In the genomic region with DNA sequence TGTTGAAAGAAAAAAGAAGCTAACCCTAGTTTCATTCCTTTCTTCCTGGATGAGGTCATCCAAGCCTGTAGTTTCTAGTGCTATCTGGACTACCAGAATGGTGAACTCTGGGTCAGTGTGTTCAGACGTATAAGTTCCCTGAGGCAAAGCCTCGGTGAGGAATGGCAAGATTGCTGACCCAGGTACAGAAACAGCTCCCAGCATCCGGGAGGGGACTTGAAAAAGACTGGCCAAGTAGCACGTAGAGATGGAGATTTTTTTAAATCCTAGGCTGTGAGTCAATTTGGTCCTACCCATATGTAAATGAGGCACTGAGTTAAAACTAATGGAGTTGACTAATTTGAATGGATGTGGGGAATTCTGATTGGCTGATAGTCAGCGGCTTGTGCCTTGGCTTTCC, we compare ENCODE assay signal across 1 mouse cellular context.
A peak's percentile ranks its signal among the peaks of the same experiment; 100 is the strongest.
TF ChIP-seq lines count a peak whose summit lies in the region.

No protein-coding gene starts in this region.

TF ChIP-seq in CH12.LX, 34 proteins besides CTCF, POLR2A, EP300 and RAD21 (continued from another document):
- TF ChIP-seq HCFC1 (IDR thresholded peaks at IDR 0.05; ENCODE audit: low read depth, low read length): no peak
- no peak for TF ChIP-seq MXI1 (IDR thresholded peaks at IDR 0.05; ENCODE audit: low read depth, low read length)
- peak; percentile 56 for TF ChIP-seq JUND (conservative IDR thresholded peaks at IDR 0.05; ENCODE audit: low read depth, low read length)
- no peak for TF ChIP-seq MYC (IDR thresholded peaks at IDR 0.05; ENCODE audit: low read depth, low read length)
- no peak for TF ChIP-seq KAT2A (IDR thresholded peaks at IDR 0.05; ENCODE audit: insufficient replicate concordance, low read length)
- TF ChIP-seq RCOR1 (conservative IDR thresholded peaks at IDR 0.05; ENCODE audit: low read depth, low read length): no peak
- no peak for TF ChIP-seq SIN3A (IDR thresholded peaks at IDR 0.05; ENCODE audit: low read length)
- no peak for TF ChIP-seq MAZ (IDR thresholded peaks at IDR 0.05; ENCODE audit: low read depth, low read length)
- TF ChIP-seq PAX5 (IDR thresholded peaks at IDR 0.05; ENCODE audit: low read length): no peak
- no peak for TF ChIP-seq GABPA (IDR thresholded peaks at IDR 0.05; ENCODE audit: insufficient replicate concordance, low read depth, low read length)
- no peak for TF ChIP-seq USF2 (conservative IDR thresholded peaks at IDR 0.05; ENCODE audit: low read depth, low read length)
- no peak for TF ChIP-seq ZMIZ1 (IDR thresholded peaks at IDR 0.05; ENCODE audit: low read depth, low read length)
- no peak for TF ChIP-seq TCF12 (IDR thresholded peaks at IDR 0.05; ENCODE audit: low read depth, low read length)
- no peak for TF ChIP-seq ETS1 (conservative IDR thresholded peaks at IDR 0.05; ENCODE audit: low read depth, low read length)
- no peak for TF ChIP-seq MEF2A (IDR thresholded peaks at IDR 0.05; ENCODE audit: borderline replicate concordance, low read depth, low read length)
- TF ChIP-seq UBTF (IDR thresholded peaks at IDR 0.05; ENCODE audit: low read depth, low read length): no peak
- TF ChIP-seq ZNF384 (IDR thresholded peaks at IDR 0.05; ENCODE audit: low read depth, low read length): peak; percentile 85
- no peak for TF ChIP-seq CHD1 (IDR thresholded peaks at IDR 0.05; ENCODE audit: low read depth, low read length)
- TF ChIP-seq E2F4 (IDR thresholded peaks at IDR 0.05; ENCODE audit: insufficient replicate concordance, low read depth, low read length): no peak
- TF ChIP-seq BHLHE40 (IDR thresholded peaks at IDR 0.05; ENCODE audit: low read depth, low read length): 0 out of 2 replicates have a peak, but pooled peaks have one; percentile 12
- no peak for TF ChIP-seq ELF1 (IDR thresholded peaks at IDR 0.05; ENCODE audit: low read depth, low read length)
- peak; percentile 54; the same call in 1 of the 2 replicates for TF ChIP-seq IRF4 (IDR thresholded peaks at IDR 0.05; ENCODE audit: low read depth, low read length)
